Comparison of ENCODE assay signal across 31 mouse cellular contexts in genomic region chr4:129525889-129526288, GRCm38 (mm10). TPM values are rescaled to one million over a fixed set of nuclear protein-coding genes. Genes with fewer than 3 reads are reported as not detected.
"Had no signal": no experiment of that assay in that cellular context is flagged by ENCODE, and none has a peak within 500 bp of the region (broad histone marks: within the 10 kb centered on the region; RNA-seq: fewer than 3 reads in every experiment).

No protein-coding gene starts in this region.

- H3K4me3 ChIP-seq: left cerebral cortex, adult 2 months; liver, embryonic 13.5 days; neural tube, embryonic 12.5 days; neural tube, embryonic 15.5 days had no signal

- H3K4me1 ChIP-seq: neural tube, embryonic 12.5 days; neural tube, embryonic 15.5 days had no signal

- H3K27ac ChIP-seq: kidney, postnatal 0 days; left cerebral cortex, adult 2 months; liver, embryonic 13.5 days; neural tube, embryonic 12.5 days; neural tube, embryonic 15.5 days had no signal

- H3K27me3 ChIP-seq: liver, embryonic 13.5 days; neural tube, embryonic 12.5 days; neural tube, embryonic 15.5 days had no signal

- DNase-seq: kidney, adult 2 months; kidney, postnatal 25 days; layer of hippocampus, postnatal 36 days; liver, embryonic 13.5 days; lung, adult 2 months; lung, postnatal 14 days; lung, postnatal 4 days; midbrain, embryonic 14.5 days; right cerebral cortex, adult 18-20 months; right cerebral cortex, postnatal 14 days; right cerebral cortex, postnatal 4 days; thymus, adult 2 months; thymus, postnatal 14 days; thymus, postnatal 4 days had no signal

- H3K9ac ChIP-seq: liver, embryonic 13.5 days; neural tube, embryonic 12.5 days; neural tube, embryonic 15.5 days had no signal

- H3K9me3 ChIP-seq: liver, embryonic 13.5 days; neural tube, embryonic 12.5 days; neural tube, embryonic 15.5 days had no signal

- H3K4me2 ChIP-seq: liver, embryonic 13.5 days; midbrain, embryonic 11.5 days; neural tube, embryonic 12.5 days; neural tube, embryonic 15.5 days had no signal

RNA-seq across cellular contexts. Expression of gene Fam229a, which starts 34.9 kb away (rescaled TPM):
- total RNA-seq: layer of hippocampus, adult 8-10 months; layer of hippocampus, postnatal 36 days; left cerebral cortex, postnatal 36 days; liver, adult 2 months; megakaryocyte progenitor cell, adult 5-6 weeks; megakaryocyte-erythroid progenitor cell, adult 5-6 weeks; midbrain, postnatal 0 days had no signal
- polyA plus RNA-seq: kidney, embryonic 14.5 days; limb, embryonic 11.5 days; limb, embryonic 14.5 days; lung, embryonic 16.5 days; midbrain, embryonic 11.5 days; midbrain, embryonic 14.5 days; neural tube, embryonic 12.5 days; stomach, embryonic 16.5 days had no signal

RNA-seq across cellular contexts. Expression of gene Tssk3, which starts 35.1 kb away (rescaled TPM):
- total RNA-seq: layer of hippocampus, postnatal 36 days; left cerebral cortex, adult 2 months; liver, adult 2 months; megakaryocyte progenitor cell, adult 5-6 weeks; megakaryocyte-erythroid progenitor cell, adult 5-6 weeks had no signal
- polyA plus RNA-seq: kidney, adult 2 months; kidney, embryonic 14.5 days; kidney, postnatal 0 days; large intestine, adult 2 months; limb, embryonic 11.5 days; limb, embryonic 14.5 days; liver, adult 2 months; lung, embryonic 16.5 days; midbrain, embryonic 11.5 days; neural tube, embryonic 12.5 days; stomach, embryonic 16.5 days; thymus, adult 2 months had no signal
